Comparison of ENCODE assay signal across 9 mouse cellular contexts in genomic region chr1:23763726-23764125, GRCm38 (mm10). TPM values are rescaled to one million over a fixed set of nuclear protein-coding genes. Genes with fewer than 3 reads are reported as not detected.
A peak's percentile ranks its signal among the peaks of the same experiment; 100 is the strongest.
DNase-seq lines count a peak whose midpoint lies in the region; ATAC-seq and TF ChIP-seq lines count a peak whose summit lies in the region.
"Had no signal": no experiment of that assay in that cellular context is flagged by ENCODE, and none has a peak within 500 bp of the region (broad histone marks: within the 10 kb centered on the region; RNA-seq: fewer than 3 reads in every experiment).

No protein-coding gene starts in this region.

- H3K9ac ChIP-seq in embryonic facial prominence, embryonic 12.5 days: no peak overlapping the region
- H3K9ac ChIP-seq: liver, embryonic 14.5 days had no signal

- ATAC-seq in embryonic facial prominence, embryonic 12.5 days (ENCODE audit: insufficient number of reproducible peaks, insufficient read depth, low FRiP score, low TSS enrichment): no peak

- H3K27me3 ChIP-seq in cerebellum, adult 2 months (ENCODE audit: control insufficient read depth, insufficient read depth, low read length): no peaks in the 10 kb centered on the region
- H3K27me3 ChIP-seq in embryonic facial prominence, embryonic 12.5 days: peaks cover 52% of the 10 kb centered on the region

- TF ChIP-seq POLR2A in cerebellum, adult 2 months (IDR thresholded peaks at IDR 0.05; ENCODE audit: borderline replicate concordance, insufficient read depth, low read length): no peak

- H3K4me3 ChIP-seq in cerebellum, adult 2 months (replicated peaks; ENCODE audit: insufficient read depth, low read depth, low read length): peak overlapping the region; percentile 69
- no peak overlapping the region; the same call in 1 of the 2 replicates for H3K4me3 ChIP-seq in embryonic facial prominence, embryonic 12.5 days

- peak; percentile 29 to 37 for DNase-seq in cerebellum, adult 2 months
- peak; percentile 46 for DNase-seq in kidney, adult 9 months
- peak; percentile 30 for DNase-seq in mesoderm, embryonic 11.5 days (ENCODE audit: low read depth, low spot score)
- no peak for DNase-seq in adrenal gland, adult 2 months
- DNase-seq in spleen, postnatal 10 days (ENCODE audit: low spot score in 2 of 2): no peak
- no peak for DNase-seq in MN1 (ENCODE audit: low spot score)
- no peak for DNase-seq in urinary bladder, adult 2 months (ENCODE audit: low spot score)

- no peak overlapping the region for H3K27ac ChIP-seq in cerebellum, adult 2 months (ENCODE audit: insufficient read depth, low read length)
- H3K27ac ChIP-seq in embryonic facial prominence, embryonic 12.5 days: no peak overlapping the region
- H3K27ac ChIP-seq: liver, embryonic 14.5 days had no signal

- WGBS in cerebellum, adult 2 months: 5% methylated on average over 7 of the region's 7 CpGs
- WGBS in embryonic facial prominence, embryonic 12.5 days: 4% methylated on average over 7 of the region's 7 CpGs

- H3K4me1 ChIP-seq in cerebellum, adult 2 months (ENCODE audit: control insufficient read depth, insufficient read depth, low read length): no peaks in the 10 kb centered on the region
- H3K4me1 ChIP-seq in embryonic facial prominence, embryonic 12.5 days: peaks cover 9% of the 10 kb centered on the region; the same call in 1 of the 2 replicates

- H3K36me3 ChIP-seq in embryonic facial prominence, embryonic 12.5 days: no peaks in the 10 kb centered on the region

- H3K9me3 ChIP-seq in embryonic facial prominence, embryonic 12.5 days: no peaks in the 10 kb centered on the region

- no peak for TF ChIP-seq CTCF in cerebellum, adult 2 months (IDR thresholded peaks at IDR 0.05; ENCODE audit: borderline replicate concordance, insufficient read depth, low read depth, low read length)

- peak overlapping the region; percentile 99; the same call in 1 of the 2 replicates for H3K4me2 ChIP-seq in embryonic facial prominence, embryonic 12.5 days (replicated peaks)

RNA-seq across cellular contexts. Expression of gene B3gat2, which starts 2.2 kb away (rescaled TPM):
- polyA plus RNA-seq in cerebellum, adult 2 months (2012; rRNA removed): 9.5 and 9.6 TPM in 2 replicates
- polyA plus RNA-seq in embryonic facial prominence, embryonic 12.5 days (2016; fragmentation: Nextera tagmentation; extraction: Ambion mirVana): 1.0 and 1.3 TPM in 2 replicates
- not detected for total RNA-seq in adrenal gland, adult 2 months (2021)
- not detected in 2 replicates for polyA plus RNA-seq in adrenal gland, adult 2 months (2012; rRNA removed)
- polyA plus RNA-seq in urinary bladder, adult 2 months (2012; rRNA removed): 0.04 and 0.09 TPM in 2 replicates

Comparison
In these comparisons a context has a peak if more than half of its experiments do, and no peak if none do; other contexts are left out.
1. DNase-seq: peak in cerebellum, adult 2 months (2 of 2), kidney, adult 9 months (single experiment) and mesoderm, embryonic 11.5 days (single experiment); none in adrenal gland, adult 2 months (single experiment), spleen, postnatal 10 days (0 of 2), MN1 (single experiment) and urinary bladder, adult 2 months (single experiment).